Mouse (Mus musculus) myocyte (in vitro differentiated cells): ENCODE results near the gene Acox3.

ENCODE experiments used
- E2F4 ChIP-seq: IDR thresholded peaks from one replicate; pipeline ENCODE4 v1.6.1; 2011; ENCODE audit warnings: mild to moderate bottlenecking, control low read depth, moderate library complexity; ENCODE audit not compliant: insufficient read depth
- MAX ChIP-seq: IDR thresholded peaks from one replicate; pipeline ENCODE4 v1.6.1; 2011; ENCODE audit warnings: low read depth, mild to moderate bottlenecking, control low read depth
- MYOG ChIP-seq, 3 experiments: IDR thresholded peaks; one replicate each; pipeline ENCODE4 v1.6.1; 2011; ENCODE audit warnings: control low read depth in 2 of 3, low read depth in 2 of 3, mild to moderate bottlenecking in 2 of 3; ENCODE audit not compliant: insufficient read length in 2 of 3, control insufficient read depth in 1 of 3, insufficient read depth in 1 of 3
- POLR2A ChIP-seq: IDR thresholded peaks from one replicate; pipeline ENCODE4 v1.6.1; 2011; ENCODE audit warnings: low read depth, mild to moderate bottlenecking, control low read depth, moderate library complexity; ENCODE audit not compliant: insufficient read length

GRCm38 (mm10) chr5:35626408-35626807 lies 43.6 kb downstream of the Acox3 start:
- TF ChIP-seq POLR2A (no peak), MAX (no peak), MYOG (IDR thresholded peaks at IDR 0.05; ENCODE audit: control insufficient read depth in 1 of 3, insufficient read depth in 1 of 3, insufficient read length in 2 of 3, low read depth in 2 of 3) (no peak), E2F4 (no peak)
